Mouse (Mus musculus): Measurements from ENCODE around the gene Gm12695.

Gm12695 gene

GRCm38 (mm10) chr4:96698218-96698561 lies 86.8 kb downstream of the Gm12695 start:
- DNase-seq (ENCODE audit: low read depth, low spot score), result no peak

GRCm38 (mm10) chr4:96697511-96698217 lies 87.3 kb downstream of the Gm12695 start:
- DNase-seq (ENCODE audit: low read depth, low spot score), result no peak

- DNase-seq (ENCODE audit: low read depth, low spot score), result peak; percentile 5
Observed at GRCm38 (mm10) chr4:96696614-96697360, 88.2 kb downstream of the Gm12695 start.

- no peak for DNase-seq (ENCODE audit: low read depth, low spot score)
Observed at GRCm38 (mm10) chr4:96687358-96687803, 97.6 kb downstream of the Gm12695 start.

GRCm38 (mm10) chr4:96683474-96683873 lies 101.5 kb downstream of the Gm12695 start:
- no peak for DNase-seq (ENCODE audit: low read depth, low spot score)

GRCm38 (mm10) chr4:96680966-96681365 lies 104.0 kb downstream of the Gm12695 start:
- no peak for DNase-seq (ENCODE audit: low read depth, low spot score)

GRCm38 (mm10) chr4:96680233-96680632 lies 104.8 kb downstream of the Gm12695 start:
- no peak for DNase-seq (ENCODE audit: low read depth, low spot score)

All from CD4-positive, CD25-positive, alpha-beta regulatory T cell, adult 2 months (primary cell).